Mouse (Mus musculus): Measurements from ENCODE around the gene Mprip.

GRCm38 (mm10) chr11:59782091-59782590 is 121.0 kb downstream of the Mprip start:
- TF ChIP-seq CTCF (IDR thresholded peaks at IDR 0.05; ENCODE audit: borderline replicate concordance, control insufficient read depth, extremely low read depth, insufficient read depth, low read length, poor library complexity) = no peak
- TF ChIP-seq POLR2A (IDR thresholded peaks at IDR 0.05; ENCODE audit: control insufficient read depth, extremely low read depth, insufficient read depth, low read length, poor library complexity) = no peak

All from thymus, adult 2 months (tissue).